Mouse (Mus musculus) kidney, postnatal 36 days (tissue): ENCODE results near the gene Olfr829.
"Not testable (repeated sequence)": the region's sequence is repeated elsewhere in the genome, so short reads cannot be mapped to it uniquely, and the experiment has no call there.

Experiments
- DNase-seq, 2 experiments: peaks; one replicate each; pipeline ENCODE4 v3.0.0; 2021 to 2022; ENCODE audit warnings: mixed read lengths in 2 of 2

Gene Olfr829

DNA sequence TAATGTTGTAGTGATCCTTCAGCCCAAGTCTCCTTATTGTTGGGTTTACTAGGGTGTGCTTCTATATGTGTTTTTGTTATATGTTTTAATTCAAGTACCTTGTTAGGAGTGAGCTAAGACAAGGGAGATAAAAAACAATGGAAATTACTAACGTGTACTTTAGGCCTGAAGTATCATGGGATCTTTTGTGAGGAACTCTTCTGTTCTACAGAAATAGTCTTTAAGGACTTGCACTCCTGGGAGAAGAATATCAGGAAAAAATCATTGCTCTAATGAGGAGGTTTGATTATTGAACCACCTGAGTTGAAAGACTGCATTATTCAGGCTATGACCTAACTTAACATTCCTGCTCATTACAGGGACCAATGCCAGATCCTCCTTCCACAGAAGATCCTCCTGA is at the start of gene Olfr829:
Olfr829 (plus strand) TSS at position 301 of the 400 bp plus-strand sequence.
- no peak for DNase-seq

DNA sequence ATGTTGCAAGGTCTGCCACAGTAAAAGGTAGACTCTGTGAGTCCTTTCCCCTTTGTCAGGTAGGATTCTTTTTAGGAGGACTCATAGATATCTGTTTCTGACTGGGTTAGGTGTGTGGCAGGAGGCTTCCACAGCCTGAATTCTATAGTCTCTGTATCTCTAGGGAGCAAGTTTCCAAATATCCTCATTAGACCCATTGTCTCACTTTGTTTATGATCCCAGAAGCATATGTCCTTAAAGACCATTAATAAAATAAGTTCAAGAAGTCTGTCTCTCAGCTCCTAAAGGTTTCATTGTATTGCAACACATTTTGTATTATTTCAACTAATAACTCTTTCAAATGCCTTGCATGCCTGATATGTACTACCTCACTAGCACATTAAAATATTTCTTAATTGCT is 35.3 kb upstream of the Olfr829 start, which contains the start of gene Olfr828:
Olfr828 (minus strand) TSS at position 101 of the 400 bp plus-strand sequence.
- DNase-seq = no peak

DNA sequence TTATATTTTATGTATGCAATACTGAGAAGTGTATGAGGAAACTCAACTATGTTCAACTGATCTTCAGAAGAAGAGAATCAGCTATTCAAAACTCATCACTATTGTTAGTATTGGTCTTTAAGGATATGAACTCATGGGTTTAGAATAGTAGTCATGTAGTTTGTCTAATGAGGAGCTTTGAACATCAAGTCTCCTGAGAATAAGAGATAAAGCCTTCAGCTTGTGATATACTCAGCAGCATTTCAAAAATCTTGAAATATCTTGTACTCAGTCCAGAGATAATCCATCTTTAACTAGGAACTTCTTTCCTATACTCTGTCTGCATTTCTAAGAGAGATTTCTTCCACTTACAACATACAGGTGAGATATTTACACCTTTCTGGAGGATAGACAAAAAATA is 19.7 kb downstream of the Olfr829 start, which contains the start of gene Olfr830:
Olfr830 (plus strand) TSS at position 301 of the 400 bp plus-strand sequence.
- DNase-seq = no peak

- not testable (repeated sequence) for DNase-seq
Observed at GRCm38 (mm10) chr9:18907699-18908098, 53.0 kb downstream of the Olfr829 start.
